Mouse (Mus musculus) C2C12 (cell line): ENCODE results near the gene Nfix.

ENCODE experiments used
- CTCF ChIP-seq: IDR thresholded peaks from one replicate; pipeline ENCODE4 v1.5.1; 2011; ENCODE audit not compliant: control insufficient read depth, insufficient read depth, insufficient read length
- FOSL1 ChIP-seq: IDR thresholded peaks from one replicate; pipeline ENCODE4 v1.8.0; 2011; ENCODE audit warnings: mild to moderate bottlenecking, low read length; ENCODE audit not compliant: poor library complexity, insufficient read depth, severe bottlenecking
- MYOG ChIP-seq: IDR thresholded peaks from one replicate; pipeline ENCODE4 v1.6.1; 2011; ENCODE audit not compliant: control insufficient read depth, insufficient read length; ENCODE audit errors: extremely low read depth
- USF1 ChIP-seq: IDR thresholded peaks from one replicate; pipeline ENCODE4 v1.6.1; 2011; ENCODE audit warnings: low read depth, mild to moderate bottlenecking, control low read depth, moderate library complexity

GRCm38 (mm10) chr8:84792429-84792947, 7.7 kb downstream of the Nfix start:
- TF ChIP-seq CTCF (no peak), USF1 (peak; percentile 89), FOSL1 (no peak), MYOG (no peak)
